Mouse (Mus musculus) heart, embryonic 15.5 days (tissue): ENCODE results near the gene Rgs16. TPM values are rescaled to one million over a fixed set of nuclear protein-coding genes. Genes with fewer than 3 reads are reported as not detected.

Experiments used
- ATAC-seq: fragments of 200-750 bp; cut with Nextera tagmentation; replicated peaks from 2 replicates; pipeline ENCODE4 v1.8.0; 2017; ENCODE audit warnings: low read depth, moderate TSS enrichment; ENCODE audit not compliant: insufficient number of reproducible peaks, insufficient read depth, low FRiP score
- H3K27ac ChIP-seq: fragments of 300-500 bp; sonication (generic); 2 replicates; pipeline ENCODE4 v1.5.1; 2015; ENCODE audit warnings: mild to moderate bottlenecking, inconsistent platforms
- H3K27me3 ChIP-seq: fragments of 300-500 bp; sonication (generic); 2 replicates; pipeline ENCODE4 v1.6.1; 2015; ENCODE audit warnings: inconsistent platforms
- H3K36me3 ChIP-seq: fragments of 300-500 bp; sonication (generic); 2 replicates; pipeline ENCODE4 v1.6.1; 2015; ENCODE audit warnings: mild to moderate bottlenecking, inconsistent platforms
- H3K4me1 ChIP-seq: fragments of 300-500 bp; sonication (generic); replicated peaks from 2 replicates; pipeline ENCODE4 v1.6.1; 2015; ENCODE audit warnings: inconsistent platforms
- H3K4me2 ChIP-seq: fragments of 300-500 bp; sonication (generic); 2 replicates; pipeline ENCODE4 v1.6.1; 2015; ENCODE audit warnings: inconsistent platforms, mild to moderate bottlenecking, moderate library complexity
- H3K4me3 ChIP-seq: fragments of 300-500 bp; sonication (generic); 2 replicates; pipeline ENCODE4 v1.5.1; 2015; ENCODE audit warnings: mild to moderate bottlenecking, inconsistent platforms
- H3K9ac ChIP-seq: fragments of 300-500 bp; sonication (generic); 2 replicates; pipeline ENCODE4 v1.6.1; 2015; ENCODE audit warnings: mild to moderate bottlenecking, inconsistent platforms
- H3K9me3 ChIP-seq: fragments of 300-500 bp; sonication (generic); replicated peaks from 2 replicates; pipeline ENCODE4 v1.6.1; 2016; ENCODE audit warnings: inconsistent platforms
- whole genome bisulfite sequencing: fragments of 180-500 bp; shearing (Covaris S2); methylation state at CpG from one replicate; pipeline ENCODE4 v1.1.7; 2015; ENCODE audit warnings: mixed read lengths; 5-methylcytosine and 5-hydroxymethylcytosine counted together
- polyA plus RNA-seq: library from polyadenylated mRNA; unstranded; fragments of >200 nt; fragmentation: Nextera tagmentation; extraction: Ambion mirVana; gene quantifications from 2 replicates; pipeline ENCODE4 v1.2.1, GENCODE M21; 2015

The Rgs16 gene
- polyA plus RNA-seq, 1 experiment from 2014 or later, result 5.9 TPM

GRCm38 (mm10) chr1:153702853-153703410 is 37.2 kb upstream of the Rgs16 start:
- Histone ChIP-seq H3K36me3 (no peaks in the 10 kb centered on the region), H3K9ac (no peak overlapping the region), H3K4me1 (peaks cover 19% of the 10 kb centered on the region), H3K27ac (no peak overlapping the region), H3K9me3 (no peaks in the 10 kb centered on the region), H3K27me3 (no peaks in the 10 kb centered on the region), H3K4me2 (no peak overlapping the region), H3K4me3 (no peak overlapping the region)
- WGBS, result 67% methylated on average over 8 of the region's 8 CpGs
- peak; percentile 19; the same call in 1 of the 2 replicates for ATAC-seq

- peak overlapping the region; percentile 32 for H3K4me2 ChIP-seq
- H3K9ac ChIP-seq, result no peak overlapping the region
- no peak overlapping the region for H3K27ac ChIP-seq
- no peaks in the 10 kb centered on the region for H3K27me3 ChIP-seq
- H3K4me3 ChIP-seq, result no peak overlapping the region
- no peaks in the 10 kb centered on the region for H3K36me3 ChIP-seq
- WGBS, result 18% methylated on average over 12 of the region's 12 CpGs
- ATAC-seq, result 0 out of 2 replicates have a peak, but pooled peaks have one; percentile 11
- H3K9me3 ChIP-seq, result no peaks in the 10 kb centered on the region
- peaks cover 19% of the 10 kb centered on the region for H3K4me1 ChIP-seq
Observed at GRCm38 (mm10) chr1:153703445-153703991, 36.6 kb upstream of the Rgs16 start.

GRCm38 (mm10) chr1:153704174-153704573 is 36.0 kb upstream of the Rgs16 start:
- ATAC-seq, result no peak
- no peaks in the 10 kb centered on the region for H3K9me3 ChIP-seq
- peak overlapping the region; percentile 32; the same call in 1 of the 2 replicates for H3K4me2 ChIP-seq
- H3K27ac ChIP-seq, result no peak overlapping the region
- WGBS, result 27% methylated on average over 7 of the region's 7 CpGs
- H3K4me3 ChIP-seq, result no peak overlapping the region
- peaks cover 19% of the 10 kb centered on the region for H3K4me1 ChIP-seq
- H3K27me3 ChIP-seq, result no peaks in the 10 kb centered on the region
- no peaks in the 10 kb centered on the region for H3K36me3 ChIP-seq
- no peak overlapping the region for H3K9ac ChIP-seq

GRCm38 (mm10) chr1:153704996-153705395 is 35.2 kb upstream of the Rgs16 start:
- peaks cover 19% of the 10 kb centered on the region for H3K4me1 ChIP-seq
- no peak overlapping the region for H3K4me2 ChIP-seq
- H3K27ac ChIP-seq, result no peak overlapping the region
- H3K9me3 ChIP-seq, result no peaks in the 10 kb centered on the region
- ATAC-seq, result no peak
- no peak overlapping the region for H3K4me3 ChIP-seq
- WGBS, result 53% methylated on average over 3 of the region's 3 CpGs
- H3K9ac ChIP-seq, result no peak overlapping the region
- no peaks in the 10 kb centered on the region for H3K36me3 ChIP-seq
- no peaks in the 10 kb centered on the region for H3K27me3 ChIP-seq

GRCm38 (mm10) chr1:153708626-153709025 is 31.5 kb upstream of the Rgs16 start:
- Histone ChIP-seq H3K4me3 (no peak overlapping the region), H3K27me3 (no peaks in the 10 kb centered on the region), H3K9me3 (no peaks in the 10 kb centered on the region), H3K9ac (no peak overlapping the region), H3K27ac (no peak overlapping the region), H3K4me1 (peaks cover 8% of the 10 kb centered on the region), H3K4me2 (no peak overlapping the region), H3K36me3 (no peaks in the 10 kb centered on the region)
- ATAC-seq, result no peak
- WGBS, result 78% methylated on average over 5 of the region's 5 CpGs

GRCm38 (mm10) chr1:153709451-153709850 is 30.7 kb upstream of the Rgs16 start:
- Histone ChIP-seq H3K9me3 (no peaks in the 10 kb centered on the region), H3K36me3 (no peaks in the 10 kb centered on the region), H3K4me2 (no peak overlapping the region), H3K4me1 (no peaks in the 10 kb centered on the region; the same call in 1 of the 2 replicates), H3K27ac (no peak overlapping the region), H3K27me3 (no peaks in the 10 kb centered on the region), H3K4me3 (no peak overlapping the region), H3K9ac (no peak overlapping the region)
- 50% methylated on average over 5 of the region's 5 CpGs for WGBS
- ATAC-seq, result no peak

- H3K4me2 ChIP-seq, result no peak overlapping the region
- H3K27me3 ChIP-seq, result no peaks in the 10 kb centered on the region
- H3K9ac ChIP-seq, result no peak overlapping the region
- H3K27ac ChIP-seq, result no peak overlapping the region
- WGBS, result 63% methylated on average over 3 of the region's 3 CpGs
- H3K4me3 ChIP-seq, result no peak overlapping the region
- no peaks in the 10 kb centered on the region; the same call in 1 of the 2 replicates for H3K4me1 ChIP-seq
- H3K36me3 ChIP-seq, result no peaks in the 10 kb centered on the region
- H3K9me3 ChIP-seq, result no peaks in the 10 kb centered on the region
- no peak for ATAC-seq
Observed at GRCm38 (mm10) chr1:153711544-153712262, 28.4 kb upstream of the Rgs16 start.

- WGBS, result 88% methylated on average over 2 of the region's 2 CpGs
- ATAC-seq, result no peak
- Histone ChIP-seq H3K4me1 (no peaks in the 10 kb centered on the region; the same call in 1 of the 2 replicates), H3K4me3 (no peak overlapping the region), H3K4me2 (no peak overlapping the region), H3K9me3 (no peaks in the 10 kb centered on the region), H3K9ac (no peak overlapping the region), H3K27me3 (no peaks in the 10 kb centered on the region), H3K36me3 (no peaks in the 10 kb centered on the region), H3K27ac (no peak overlapping the region)
Observed at GRCm38 (mm10) chr1:153712633-153713032, 27.5 kb upstream of the Rgs16 start.

- Histone ChIP-seq H3K36me3 (no peaks in the 10 kb centered on the region), H3K4me3 (no peak overlapping the region), H3K9ac (no peak overlapping the region), H3K9me3 (no peaks in the 10 kb centered on the region), H3K27ac (no peak overlapping the region), H3K27me3 (no peaks in the 10 kb centered on the region), H3K4me1 (no peaks in the 10 kb centered on the region), H3K4me2 (no peak overlapping the region)
- WGBS, result 78% methylated on average over 1 of the region's 1 CpGs
- no peak for ATAC-seq
Observed at GRCm38 (mm10) chr1:153717990-153718389, 22.2 kb upstream of the Rgs16 start.

- H3K9ac ChIP-seq, result no peak overlapping the region
- H3K4me3 ChIP-seq, result no peak overlapping the region
- ATAC-seq, result no peak
- H3K9me3 ChIP-seq, result no peaks in the 10 kb centered on the region
- no peaks in the 10 kb centered on the region for H3K4me1 ChIP-seq
- no peak overlapping the region for H3K4me2 ChIP-seq
- no peaks in the 10 kb centered on the region for H3K27me3 ChIP-seq
- no peak overlapping the region for H3K27ac ChIP-seq
- H3K36me3 ChIP-seq, result no peaks in the 10 kb centered on the region
- WGBS, result 71% methylated on average over 7 of the region's 7 CpGs
Observed at GRCm38 (mm10) chr1:153720935-153721334, 19.2 kb upstream of the Rgs16 start.

- ATAC-seq, result no peak
- Histone ChIP-seq H3K9me3 (no peaks in the 10 kb centered on the region), H3K9ac (no peak overlapping the region), H3K4me2 (no peak overlapping the region), H3K27ac (no peak overlapping the region), H3K27me3 (no peaks in the 10 kb centered on the region), H3K4me3 (no peak overlapping the region), H3K4me1 (no peaks in the 10 kb centered on the region), H3K36me3 (no peaks in the 10 kb centered on the region)
- 60% methylated on average over 9 of the region's 9 CpGs for WGBS
Observed at GRCm38 (mm10) chr1:153721565-153722310, 18.4 kb upstream of the Rgs16 start.
